In genomic region chr3:132701368-132701767, GRCm38 (mm10) we compare ENCODE assay signal across 8 mouse cellular contexts. TPM values are rescaled to one million over a fixed set of nuclear protein-coding genes. Genes with fewer than 3 reads are reported as not detected.
A peak's percentile ranks its signal among the peaks of the same experiment; 100 is the strongest.
DNase-seq lines count a peak whose midpoint lies in the region; ATAC-seq and TF ChIP-seq lines count a peak whose summit lies in the region.

No protein-coding gene starts in this region.

- 85% methylated on average over 3 of the region's 3 CpGs for WGBS in hindbrain, embryonic 11.5 days
- WGBS in hindbrain, embryonic 10.5 days, result 88% methylated on average over 3 of the region's 3 CpGs
- 60% methylated on average over 3 of the region's 3 CpGs for WGBS in stomach, postnatal 0 days

- H3K27me3 ChIP-seq in hindbrain, embryonic 11.5 days (ENCODE audit: control insufficient read depth, insufficient read depth, low read length), result no peaks in the 10 kb centered on the region
- no peaks in the 10 kb centered on the region for H3K27me3 ChIP-seq in hindbrain, embryonic 10.5 days (ENCODE audit: insufficient read depth, poor library complexity, severe bottlenecking)
- no peaks in the 10 kb centered on the region for H3K27me3 ChIP-seq in stomach, postnatal 0 days (ENCODE audit: control insufficient read depth, insufficient read depth, low read length)

- H3K9me3 ChIP-seq in hindbrain, embryonic 11.5 days (ENCODE audit: control insufficient read depth, low read length), result no peaks in the 10 kb centered on the region
- H3K9me3 ChIP-seq in hindbrain, embryonic 10.5 days, result no peaks in the 10 kb centered on the region
- no peaks in the 10 kb centered on the region for H3K9me3 ChIP-seq in stomach, postnatal 0 days (ENCODE audit: control insufficient read depth, low read length)

- H3K27ac ChIP-seq in hindbrain, embryonic 11.5 days (ENCODE audit: low read depth, low read length), result no peak overlapping the region
- H3K27ac ChIP-seq in hindbrain, embryonic 10.5 days, result no peak overlapping the region
- no peak overlapping the region for H3K27ac ChIP-seq in stomach, postnatal 0 days (replicated peaks)

- ATAC-seq in hindbrain, embryonic 11.5 days (ENCODE audit: low FRiP score), result no peak
- no peak for ATAC-seq in stomach, postnatal 0 days (ENCODE audit: low FRiP score, low TSS enrichment)

- no peak overlapping the region for H3K4me2 ChIP-seq in hindbrain, embryonic 11.5 days (replicated peaks; ENCODE audit: low read depth, low read length)
- H3K4me2 ChIP-seq in stomach, postnatal 0 days (replicated peaks; ENCODE audit: low read depth), result no peak overlapping the region

- no peak overlapping the region for H3K4me3 ChIP-seq in hindbrain, embryonic 11.5 days (ENCODE audit: low read depth, low read length)
- no peak overlapping the region for H3K4me3 ChIP-seq in hindbrain, embryonic 10.5 days
- H3K4me3 ChIP-seq in stomach, postnatal 0 days (ENCODE audit: low read depth, low read length), result no peak overlapping the region

- no peak for TF ChIP-seq EP300 in stomach, postnatal 0 days (optimal IDR thresholded peaks at IDR 0.05)

- H3K4me1 ChIP-seq in hindbrain, embryonic 11.5 days (replicated peaks; ENCODE audit: control insufficient read depth, insufficient read depth, low read length), result no peaks in the 10 kb centered on the region
- H3K4me1 ChIP-seq in hindbrain, embryonic 10.5 days (replicated peaks), result no peaks in the 10 kb centered on the region
- no peaks in the 10 kb centered on the region for H3K4me1 ChIP-seq in stomach, postnatal 0 days (replicated peaks; ENCODE audit: control insufficient read depth, insufficient read depth)

- H3K9ac ChIP-seq in hindbrain, embryonic 11.5 days (ENCODE audit: low read depth, low read length), result no peak overlapping the region
- no peak overlapping the region for H3K9ac ChIP-seq in stomach, postnatal 0 days (ENCODE audit: low read length)

- H3K36me3 ChIP-seq in hindbrain, embryonic 11.5 days (ENCODE audit: control insufficient read depth, insufficient read depth, low read length), result no peaks in the 10 kb centered on the region
- H3K36me3 ChIP-seq in hindbrain, embryonic 10.5 days, result no peaks in the 10 kb centered on the region; the same call in 1 of the 2 replicates
- H3K36me3 ChIP-seq in stomach, postnatal 0 days (ENCODE audit: control insufficient read depth, insufficient read depth, low read length), result 0 out of 2 replicates have a peak, but pooled peaks cover 2% of the 10 kb centered on the region

- DNase-seq in hindbrain, embryonic 11.5 days (ENCODE audit: low spot score), result peak; percentile 24
- DNase-seq in hindbrain, embryonic 10.5 days (ENCODE audit: low spot score), result no peak
- peak; percentile 25 for DNase-seq in thymus, postnatal 0 days (ENCODE audit: low spot score)
- no peak for DNase-seq in thymus, postnatal 14 days
- peak; percentile 43 for DNase-seq in fibroblast of lung, adult 2 months (ENCODE audit: low read depth)
- DNase-seq in stomach, postnatal 0 days (ENCODE audit: low spot score), result no peak
- no peak for DNase-seq in spleen, postnatal 36 days (ENCODE audit: low spot score in 2 of 2)
- DNase-seq in spleen, postnatal 14 days (ENCODE audit: low spot score in 2 of 2), result no peak

- TF ChIP-seq CTCF in stomach, postnatal 0 days (IDR thresholded peaks at IDR 0.05; ENCODE audit: low read depth), result peak; percentile 85

RNA-seq across cellular contexts. Expression of gene Aimp1, which starts 17.2 kb away (rescaled TPM):
- polyA plus RNA-seq in hindbrain, embryonic 11.5 days (2014; fragmentation: Nextera tagmentation; extraction: Ambion mirVana), result 87.2 and 88.5 TPM in 2 replicates
- polyA plus RNA-seq in hindbrain, embryonic 10.5 days (2016; fragmentation: Nextera tagmentation; extraction: Ambion mirVana), result 63.3 and 75.5 TPM in 2 replicates
- polyA plus RNA-seq in thymus, postnatal 0 days (2015; fragmentation: Nextera tagmentation; extraction: Ambion mirVana), result 74.2 and 80.1 TPM in 2 replicates
- polyA plus RNA-seq in stomach, postnatal 0 days (2015; fragmentation: Nextera tagmentation; extraction: Ambion mirVana), result 55.4 and 59.2 TPM in 2 replicates

RNA-seq across cellular contexts. Expression of gene Tbck, which starts 17.4 kb away (rescaled TPM):
- polyA plus RNA-seq in hindbrain, embryonic 11.5 days (2014; fragmentation: Nextera tagmentation; extraction: Ambion mirVana), result 24.3 and 28.8 TPM in 2 replicates
- 22.4 and 24.5 TPM in 2 replicates for polyA plus RNA-seq in hindbrain, embryonic 10.5 days (2016; fragmentation: Nextera tagmentation; extraction: Ambion mirVana)
- polyA plus RNA-seq in thymus, postnatal 0 days (2015; fragmentation: Nextera tagmentation; extraction: Ambion mirVana), result 12.2 and 14.7 TPM in 2 replicates
- 8.5 and 9.2 TPM in 2 replicates for polyA plus RNA-seq in stomach, postnatal 0 days (2015; fragmentation: Nextera tagmentation; extraction: Ambion mirVana)

Comparison
In these comparisons a context has a peak if more than half of its experiments do, and no peak if none do; other contexts are left out.
1. DNase-seq: peak in hindbrain, embryonic 11.5 days (single experiment), thymus, postnatal 0 days (single experiment) and fibroblast of lung, adult 2 months (single experiment); none in hindbrain, embryonic 10.5 days (single experiment), thymus, postnatal 14 days (single experiment), stomach, postnatal 0 days (single experiment), spleen, postnatal 36 days (0 of 2) and spleen, postnatal 14 days (0 of 2).